Mouse (Mus musculus): ENCODE measurements around the gene Mpdu1. TPM values are rescaled to one million over a fixed set of nuclear protein-coding genes. Genes with fewer than 3 reads are reported as not detected.
"Not testable (repeated sequence)": the region's sequence is repeated elsewhere in the genome, so short reads cannot be mapped to it uniquely, and the experiment has no call there.

Gene Mpdu1
- polyA plus RNA-seq, 1 experiment, result 39.1 TPM

DNA sequence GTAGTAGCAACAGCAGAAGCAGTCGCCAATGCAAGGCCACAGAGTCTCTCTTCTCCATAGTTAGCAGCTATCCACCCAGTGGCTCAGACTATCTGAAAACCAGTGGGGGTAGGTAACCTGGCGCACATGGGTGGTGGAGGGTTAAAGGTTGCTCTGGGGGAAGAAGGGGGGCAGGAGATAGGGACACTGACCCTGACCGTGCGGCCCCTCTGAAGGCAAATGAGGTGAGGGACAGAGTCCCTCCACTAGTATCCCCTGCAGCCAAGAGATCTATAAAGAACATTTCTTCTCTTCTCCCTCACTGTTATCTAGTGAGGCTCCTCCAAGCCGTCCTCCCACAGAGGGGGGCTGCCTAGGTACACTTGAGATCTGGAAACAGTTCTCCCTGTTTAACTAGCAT lies 44.6 kb downstream of the Mpdu1 start, which contains the start of gene Shbg:
TSS of gene Shbg (minus strand) at position 101 of the 400 bp plus-strand sequence.
- TF ChIP-seq TCF12 (IDR thresholded peaks at IDR 0.05; ENCODE audit: insufficient read depth, poor library complexity, severe bottlenecking), result no peak
- no peak for TF ChIP-seq E2F4 (IDR thresholded peaks at IDR 0.05; ENCODE audit: insufficient read depth)
- no peak for TF ChIP-seq REST (IDR thresholded peaks at IDR 0.05; ENCODE audit: insufficient read depth, insufficient read length)
- TF ChIP-seq MAX (IDR thresholded peaks at IDR 0.05; ENCODE audit: low read depth), result no peak
- TF ChIP-seq TCF3 (IDR thresholded peaks at IDR 0.05; ENCODE audit: insufficient read length, low read depth), result no peak
- TF ChIP-seq USF1 (IDR thresholded peaks at IDR 0.05; ENCODE audit: low read depth), result no peak
- no peak for TF ChIP-seq CEBPB (IDR thresholded peaks at IDR 0.05; ENCODE audit: insufficient read depth, poor library complexity, severe bottlenecking)
- no peak for TF ChIP-seq MYOD1 (IDR thresholded peaks at IDR 0.05; ENCODE audit: control insufficient read depth in 1 of 3, insufficient read length in 2 of 3, low read depth in 2 of 3)
- no peak for TF ChIP-seq MYOG (IDR thresholded peaks at IDR 0.05; ENCODE audit: control insufficient read depth in 1 of 3, insufficient read depth in 1 of 3, insufficient read length in 2 of 3, low read depth in 2 of 3)
- no peak for TF ChIP-seq SRF (IDR thresholded peaks at IDR 0.05; ENCODE audit: control insufficient read depth, insufficient read length, low read depth)
- no peak for TF ChIP-seq POLR2A (IDR thresholded peaks at IDR 0.05; ENCODE audit: insufficient read length, low read depth)
- TF ChIP-seq POLR2AphosphoS2 (IDR thresholded peaks at IDR 0.05; ENCODE audit: insufficient read length, low read depth), result no peak
- Histone ChIP-seq H3K4me2 (ENCODE audit: low read depth) (no peak within 1 kb of the TSS), H3K79me2 (ENCODE audit: control insufficient read depth, insufficient read depth) (no peaks in the 10 kb centered on the region), H3K27me3 (ENCODE audit: control insufficient read depth, insufficient read depth, insufficient read length) (peaks cover 7% of the 10 kb centered on the region), H3K4me3 (no peak within 1 kb of the TSS), H3ac (ENCODE audit: control insufficient read depth, insufficient read length) (no peak within 1 kb of the TSS), H3K36me3 (ENCODE audit: control insufficient read depth, insufficient read depth) (no peaks in the 10 kb centered on the region)

DNA sequence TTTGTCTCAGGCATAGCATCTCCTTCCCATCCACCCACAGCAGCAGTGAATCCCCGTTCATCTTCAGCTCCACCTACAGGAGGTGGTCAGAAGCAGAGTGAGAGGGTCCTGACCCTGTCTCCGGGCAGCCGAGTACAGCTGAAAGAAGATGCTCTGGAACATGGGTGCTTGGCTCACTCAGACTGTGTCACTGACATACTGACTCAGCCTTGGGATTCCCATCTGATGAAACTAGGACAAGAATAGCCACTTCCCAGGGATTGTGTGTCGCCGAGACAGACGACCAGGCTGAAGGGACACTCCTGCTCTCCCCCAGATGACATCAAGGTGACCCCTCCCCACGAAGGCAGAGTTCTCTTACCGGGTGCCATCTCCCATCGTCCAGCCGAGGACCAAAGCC lies 45.7 kb downstream of the Mpdu1 start:
- peaks cover 7% of the 10 kb centered on the region for H3K27me3 ChIP-seq (ENCODE audit: control insufficient read depth, insufficient read depth, insufficient read length)
- H3K79me2 ChIP-seq (ENCODE audit: control insufficient read depth, insufficient read depth), result no peaks in the 10 kb centered on the region
- TF ChIP-seq CEBPB (IDR thresholded peaks at IDR 0.05; ENCODE audit: insufficient read depth, poor library complexity, severe bottlenecking) (no peak), POLR2AphosphoS2 (IDR thresholded peaks at IDR 0.05; ENCODE audit: insufficient read length, low read depth) (no peak), MYOG (IDR thresholded peaks at IDR 0.05; ENCODE audit: control insufficient read depth in 1 of 3, insufficient read depth in 1 of 3, insufficient read length in 2 of 3, low read depth in 2 of 3) (no peak)
- H3K4me2 ChIP-seq (ENCODE audit: low read depth), result no peak overlapping the region
- H3ac ChIP-seq (ENCODE audit: control insufficient read depth, insufficient read length), result no peak overlapping the region
- H3K36me3 ChIP-seq (ENCODE audit: control insufficient read depth, insufficient read depth), result no peaks in the 10 kb centered on the region
- H3K4me3 ChIP-seq, result no peak overlapping the region

DNA sequence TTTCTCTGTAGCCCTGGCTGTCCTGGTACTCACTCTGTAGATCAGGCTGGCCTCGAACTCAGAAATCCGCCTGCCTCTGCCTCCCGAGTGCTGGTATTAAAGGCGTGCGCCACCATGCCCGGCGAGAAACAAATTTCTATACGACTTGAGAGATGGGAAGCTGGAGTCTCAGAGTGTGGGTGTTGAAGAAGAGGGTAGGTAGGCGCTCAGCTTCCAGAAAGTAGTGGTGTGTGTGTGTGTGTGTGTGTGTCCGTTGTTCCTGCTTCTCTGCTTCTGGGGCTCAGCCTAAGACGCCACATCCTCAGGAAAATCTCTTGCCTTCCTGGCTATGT lies 48.2 kb downstream of the Mpdu1 start:
- H3K4me3 ChIP-seq; H3ac ChIP-seq (ENCODE audit: control insufficient read depth, insufficient read length); H3K36me3 ChIP-seq (ENCODE audit: control insufficient read depth, insufficient read depth); H3K79me2 ChIP-seq (ENCODE audit: control insufficient read depth, insufficient read depth); H3K4me2 ChIP-seq (ENCODE audit: low read depth): not testable (repeated sequence)
- H3K27me3 ChIP-seq (ENCODE audit: control insufficient read depth, insufficient read depth, insufficient read length), result peaks cover 11% of the 10 kb centered on the region

DNA sequence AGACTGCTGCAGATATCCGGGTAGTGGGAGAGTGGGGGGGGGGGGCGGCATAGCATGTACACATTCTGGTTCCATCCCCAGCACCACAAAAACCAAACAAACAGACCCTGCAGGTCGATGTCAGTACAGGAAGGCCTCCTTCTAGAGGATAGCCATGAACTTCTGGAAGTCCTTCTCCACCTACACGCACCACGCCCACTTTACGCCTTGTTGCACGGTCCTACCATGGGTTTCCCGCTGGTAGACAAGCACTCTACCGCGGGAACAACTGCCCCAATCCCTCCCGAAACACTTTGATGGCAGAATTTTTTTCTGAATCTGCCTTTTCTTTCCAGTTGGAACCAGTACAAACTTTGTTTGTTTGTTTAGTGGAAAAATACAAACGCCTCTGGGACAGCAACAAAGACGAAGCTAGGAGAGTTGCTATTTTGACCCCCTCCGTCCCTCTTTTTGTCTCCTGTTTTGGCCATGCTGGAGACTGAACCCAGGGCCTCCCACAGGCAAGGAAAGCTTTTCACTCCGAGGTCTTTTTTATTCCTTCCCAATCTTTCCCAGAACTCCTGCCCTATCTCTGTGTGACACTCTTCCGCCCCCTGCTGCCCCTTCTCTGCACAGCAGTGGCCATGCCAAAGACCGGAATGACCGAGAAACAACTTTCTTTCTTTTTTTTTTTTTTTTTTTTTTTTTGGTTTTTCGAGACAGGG lies 48.7 kb downstream of the Mpdu1 start:
- H3ac ChIP-seq (ENCODE audit: control insufficient read depth, insufficient read length), result no peak overlapping the region
- no peak overlapping the region for H3K4me3 ChIP-seq
- H3K79me2 ChIP-seq (ENCODE audit: control insufficient read depth, insufficient read depth), result no peaks in the 10 kb centered on the region
- peaks cover 11% of the 10 kb centered on the region for H3K27me3 ChIP-seq (ENCODE audit: control insufficient read depth, insufficient read depth, insufficient read length)
- peak overlapping the region; percentile 68 for H3K4me2 ChIP-seq (ENCODE audit: low read depth)
- no peaks in the 10 kb centered on the region for H3K36me3 ChIP-seq (ENCODE audit: control insufficient read depth, insufficient read depth)
- TF ChIP-seq POLR2A (IDR thresholded peaks at IDR 0.05; ENCODE audit: insufficient read length, low read depth) (no peak), MYOG (IDR thresholded peaks at IDR 0.05; ENCODE audit: control insufficient read depth in 1 of 3, insufficient read depth in 1 of 3, insufficient read length in 2 of 3, low read depth in 2 of 3) (no peak), CEBPB (IDR thresholded peaks at IDR 0.05; ENCODE audit: insufficient read depth, poor library complexity, severe bottlenecking) (no peak), E2F4 (IDR thresholded peaks at IDR 0.05; ENCODE audit: insufficient read depth) (no peak), TCF3 (IDR thresholded peaks at IDR 0.05; ENCODE audit: insufficient read length, low read depth) (no peak), REST (IDR thresholded peaks at IDR 0.05; ENCODE audit: insufficient read depth, insufficient read length) (no peak), POLR2AphosphoS2 (IDR thresholded peaks at IDR 0.05; ENCODE audit: insufficient read length, low read depth) (no peak), MAX (IDR thresholded peaks at IDR 0.05; ENCODE audit: low read depth) (no peak), USF1 (IDR thresholded peaks at IDR 0.05; ENCODE audit: low read depth) (no peak)

DNA sequence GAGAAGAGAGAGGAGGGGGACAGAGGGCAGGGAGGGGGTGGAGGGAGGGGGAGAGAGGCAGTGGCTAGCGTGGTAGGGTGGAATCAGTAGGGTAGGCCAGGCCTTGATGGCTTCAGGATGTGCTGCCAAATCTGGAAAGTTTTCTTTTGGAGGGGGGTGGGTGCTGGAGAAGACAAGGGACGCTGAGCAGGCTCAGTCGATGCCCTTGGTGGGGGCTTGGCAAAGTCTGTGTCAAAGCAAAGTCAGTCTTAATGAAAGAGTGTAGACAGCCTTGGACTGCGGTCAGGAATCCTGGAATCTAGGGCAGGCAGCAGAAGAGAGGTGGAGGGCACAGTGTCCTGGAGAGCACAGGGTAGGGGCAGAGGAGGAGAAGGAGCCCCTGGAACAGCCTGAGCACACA lies 51.5 kb downstream of the Mpdu1 start:
- no peak for TF ChIP-seq CEBPB (IDR thresholded peaks at IDR 0.05; ENCODE audit: insufficient read depth, poor library complexity, severe bottlenecking)
- TF ChIP-seq USF1 (IDR thresholded peaks at IDR 0.05; ENCODE audit: low read depth), result no peak
- no peak for TF ChIP-seq POLR2A (IDR thresholded peaks at IDR 0.05; ENCODE audit: insufficient read length, low read depth)
- no peak for TF ChIP-seq TCF12 (IDR thresholded peaks at IDR 0.05; ENCODE audit: insufficient read depth, poor library complexity, severe bottlenecking)
- no peak for TF ChIP-seq TCF3 (IDR thresholded peaks at IDR 0.05; ENCODE audit: insufficient read length, low read depth)
- no peak for TF ChIP-seq POLR2AphosphoS2 (IDR thresholded peaks at IDR 0.05; ENCODE audit: insufficient read length, low read depth)
- TF ChIP-seq MYOG (IDR thresholded peaks at IDR 0.05; ENCODE audit: control insufficient read depth in 1 of 3, insufficient read depth in 1 of 3, insufficient read length in 2 of 3, low read depth in 2 of 3), result no peak
- TF ChIP-seq E2F4 (IDR thresholded peaks at IDR 0.05; ENCODE audit: insufficient read depth), result no peak
- no peak for TF ChIP-seq SRF (IDR thresholded peaks at IDR 0.05; ENCODE audit: control insufficient read depth, insufficient read length, low read depth)
- no peak for TF ChIP-seq MYOD1 (IDR thresholded peaks at IDR 0.05; ENCODE audit: control insufficient read depth in 1 of 3, insufficient read length in 2 of 3, low read depth in 2 of 3)
- no peak for TF ChIP-seq REST (IDR thresholded peaks at IDR 0.05; ENCODE audit: insufficient read depth, insufficient read length)
- no peak for TF ChIP-seq MAX (IDR thresholded peaks at IDR 0.05; ENCODE audit: low read depth)

More for the DNA sequence above, 51.5 kb downstream of the Mpdu1 start:
- Histone ChIP-seq H3K4me2 (ENCODE audit: low read depth) (no peak overlapping the region), H3K36me3 (ENCODE audit: control insufficient read depth, insufficient read depth) (no peaks in the 10 kb centered on the region), H3K27me3 (ENCODE audit: control insufficient read depth, insufficient read depth, insufficient read length) (peaks cover 3% of the 10 kb centered on the region), H3ac (ENCODE audit: control insufficient read depth, insufficient read length) (no peak overlapping the region), H3K79me2 (ENCODE audit: control insufficient read depth, insufficient read depth) (no peaks in the 10 kb centered on the region), H3K4me3 (no peak overlapping the region)

All from myocyte (in vitro differentiated cells).